Mouse (Mus musculus) neural tube, embryonic 14.5 days (tissue): ENCODE measurements around the gene Mrps18a. TPM values are rescaled to one million over a fixed set of nuclear protein-coding genes. Genes with fewer than 3 reads are reported as not detected.

Experiments
- ATAC-seq: fragments of 200-750 bp; cut with Nextera tagmentation; 2 replicates; pipeline ENCODE4 v1.8.0; 2017; ENCODE audit warnings: low read depth, mild to moderate bottlenecking, moderate TSS enrichment, moderate library complexity
- H3K27ac ChIP-seq: fragments of 300-500 bp; sonication (generic); 2 replicates; pipeline ENCODE4 v1.5.1; 2014; ENCODE audit warnings: low read depth, mild to moderate bottlenecking, control low read depth, low read length, moderate library complexity, mixed read lengths
- H3K27me3 ChIP-seq: fragments of 300-500 bp; sonication (generic); 2 replicates; pipeline ENCODE4 v1.6.1; 2014; ENCODE audit warnings: low read length; ENCODE audit not compliant: control insufficient read depth, insufficient read depth
- H3K36me3 ChIP-seq: fragments of 300-500 bp; sonication (generic); 2 replicates; pipeline ENCODE4 v1.6.1; 2014; ENCODE audit warnings: low read length, mixed read lengths; ENCODE audit not compliant: control insufficient read depth, insufficient read depth
- H3K4me1 ChIP-seq: fragments of 300-500 bp; sonication (generic); 2 replicates; pipeline ENCODE4 v1.6.1; 2014; ENCODE audit warnings: low read length; ENCODE audit not compliant: control insufficient read depth, insufficient read depth
- H3K4me2 ChIP-seq: fragments of 300-500 bp; sonication (generic); 2 replicates; pipeline ENCODE4 v1.6.1; 2014; ENCODE audit warnings: mild to moderate bottlenecking, low read depth, low read length, control low read depth
- H3K4me3 ChIP-seq: fragments of 300-500 bp; sonication (generic); 2 replicates; pipeline ENCODE4 v1.5.1; 2014; ENCODE audit warnings: low read depth, low read length, control low read depth, mixed read lengths
- H3K9ac ChIP-seq: fragments of 300-500 bp; sonication (generic); replicated peaks from 2 replicates; pipeline ENCODE4 v1.6.1; 2014; ENCODE audit warnings: low read depth, mild to moderate bottlenecking, control low read depth, low read length, mixed read lengths
- H3K9me3 ChIP-seq: fragments of 300-500 bp; sonication (generic); 2 replicates; pipeline ENCODE4 v1.6.1; 2016; ENCODE audit warnings: low read length; ENCODE audit not compliant: control insufficient read depth
- WGBS: fragments of 180-500 bp; shearing (Covaris S2); extraction: QIAGEN DNeasy Blood & Tissue Kit; methylation state at CpG from one replicate; pipeline ENCODE4 v1.1.7; 2014; 5-methylcytosine and 5-hydroxymethylcytosine counted together
- polyA plus RNA-seq: library from polyadenylated mRNA; unstranded; fragments of >200 nt; fragmentation: Nextera tagmentation; extraction: Ambion mirVana; gene quantifications from 2 replicates; pipeline ENCODE4 v1.2.1, GENCODE M21; 2014

The Mrps18a gene
- polyA plus RNA-seq, 1 experiment from 2014 or later, result 152 TPM

DNA sequence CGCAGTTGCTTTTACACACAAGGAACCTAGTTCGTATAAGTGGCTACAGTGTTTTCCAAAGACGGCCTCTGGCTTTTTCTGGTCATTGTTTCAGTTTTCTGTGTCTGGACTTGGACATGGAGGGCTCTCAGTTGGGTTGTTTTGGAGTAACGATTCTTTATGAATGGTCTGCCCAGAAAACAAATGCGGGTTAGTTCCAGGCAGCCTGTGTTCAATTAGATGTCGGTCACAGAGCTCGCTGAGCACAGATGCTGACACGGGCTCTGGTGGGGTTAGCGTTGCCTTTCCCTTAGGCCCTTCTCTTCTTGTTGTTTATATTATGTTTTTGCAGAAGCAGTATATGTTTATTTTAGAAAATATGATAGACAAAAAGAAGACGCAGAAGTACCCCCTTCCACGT, 5.4 kb downstream of the Mrps18a start:
- peaks cover 19% of the 10 kb centered on the region; the same call in 1 of the 2 replicates for H3K36me3 ChIP-seq
- WGBS, result 88% methylated on average over 11 of the region's 11 CpGs
- no peak overlapping the region for H3K9ac ChIP-seq
- H3K27me3 ChIP-seq, result no peaks in the 10 kb centered on the region
- no peak overlapping the region for H3K4me2 ChIP-seq
- H3K4me3 ChIP-seq, result no peak overlapping the region
- no peak overlapping the region for H3K27ac ChIP-seq
- ATAC-seq, result no peak
- peaks cover 6% of the 10 kb centered on the region for H3K4me1 ChIP-seq
- H3K9me3 ChIP-seq, result no peaks in the 10 kb centered on the region

DNA sequence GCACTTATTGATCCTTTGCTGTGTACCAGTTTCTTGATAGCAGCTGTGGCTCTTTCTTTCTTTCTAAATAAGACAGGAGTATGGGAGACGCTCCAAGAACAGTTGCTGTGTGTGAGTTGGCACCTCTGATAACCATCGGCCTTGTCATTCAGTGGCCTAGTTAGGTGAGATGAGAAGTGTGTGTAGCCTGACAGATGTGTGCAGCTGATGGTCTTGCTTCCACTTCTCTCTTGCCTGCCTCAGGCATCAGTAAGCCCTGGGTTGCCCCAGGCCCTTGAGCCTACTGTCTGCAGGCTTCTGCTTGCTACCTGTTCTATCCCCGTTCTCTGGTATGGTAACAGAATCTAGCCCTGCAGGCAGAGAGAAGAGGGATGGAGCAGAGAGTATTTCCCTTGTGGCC, 6.1 kb downstream of the Mrps18a start:
- H3K4me1 ChIP-seq, result no peaks in the 10 kb centered on the region
- no peak overlapping the region for H3K27ac ChIP-seq
- no peaks in the 10 kb centered on the region for H3K27me3 ChIP-seq
- WGBS, result 93% methylated on average over 3 of the region's 3 CpGs
- no peaks in the 10 kb centered on the region for H3K9me3 ChIP-seq
- no peak overlapping the region for H3K9ac ChIP-seq
- no peak for ATAC-seq
- no peak overlapping the region for H3K4me2 ChIP-seq
- peaks cover 19% of the 10 kb centered on the region; the same call in 1 of the 2 replicates for H3K36me3 ChIP-seq
- H3K4me3 ChIP-seq, result no peak overlapping the region

DNA sequence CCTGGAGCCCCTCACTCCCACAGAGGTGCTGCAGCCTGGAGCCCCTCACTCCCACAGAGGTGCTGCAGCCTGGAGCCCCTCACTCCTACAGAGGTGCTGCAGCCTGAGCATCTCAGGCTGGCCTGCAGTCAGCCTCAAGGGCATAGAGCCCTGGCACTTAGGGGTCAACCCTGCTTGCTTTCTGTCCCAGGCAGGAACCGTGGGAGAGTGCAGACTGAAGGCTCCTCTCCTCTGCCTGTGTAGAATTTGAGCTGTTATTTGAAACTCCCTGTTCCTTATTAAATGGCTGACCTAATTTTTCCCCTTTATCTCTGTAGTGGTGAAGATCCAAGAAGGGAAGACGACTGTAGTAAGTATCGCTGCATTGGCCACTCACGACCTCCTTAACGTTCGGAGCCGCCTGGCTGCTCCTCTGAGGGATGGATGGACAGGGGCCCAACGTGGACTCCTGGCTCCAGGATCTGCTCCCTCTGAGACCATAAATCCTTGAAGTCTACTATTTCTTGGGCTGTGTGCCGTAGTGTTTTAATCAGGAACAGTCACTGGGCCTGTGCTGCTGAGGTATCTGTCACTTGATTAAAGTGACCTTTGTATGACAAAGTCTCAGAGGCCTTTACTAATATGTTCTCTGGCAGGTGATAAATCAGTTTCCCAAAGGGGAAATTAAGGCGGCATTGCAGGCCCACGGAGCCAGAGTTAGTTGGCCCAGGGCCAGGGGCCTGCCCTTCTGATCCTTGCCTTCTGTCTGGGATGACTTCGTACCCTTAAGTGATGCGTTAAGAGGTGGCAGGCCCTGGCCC, 7.0 kb downstream of the Mrps18a start:
- WGBS, result 60% methylated on average over 13 of the region's 13 CpGs
- Histone ChIP-seq H3K4me3 (no peak overlapping the region), H3K9me3 (no peaks in the 10 kb centered on the region), H3K36me3 (peaks cover 19% of the 10 kb centered on the region; the same call in 1 of the 2 replicates), H3K4me1 (no peaks in the 10 kb centered on the region), H3K4me2 (no peak overlapping the region), H3K27ac (no peak overlapping the region), H3K9ac (no peak overlapping the region), H3K27me3 (no peaks in the 10 kb centered on the region)
- ATAC-seq, result no peak

- no peak overlapping the region for H3K4me2 ChIP-seq
- H3K4me1 ChIP-seq, result no peaks in the 10 kb centered on the region
- 65% methylated on average over 4 of the region's 4 CpGs for WGBS
- no peaks in the 10 kb centered on the region for H3K9me3 ChIP-seq
- no peak overlapping the region for H3K9ac ChIP-seq
- no peak for ATAC-seq
- peaks cover 23% of the 10 kb centered on the region; the same call in 1 of the 2 replicates for H3K36me3 ChIP-seq
- H3K27ac ChIP-seq, result no peak overlapping the region
- H3K27me3 ChIP-seq, result no peaks in the 10 kb centered on the region
- H3K4me3 ChIP-seq, result no peak overlapping the region
Observed at GRCm38 (mm10) chr17:46118423-46118850, 7.7 kb downstream of the Mrps18a start.

DNA sequence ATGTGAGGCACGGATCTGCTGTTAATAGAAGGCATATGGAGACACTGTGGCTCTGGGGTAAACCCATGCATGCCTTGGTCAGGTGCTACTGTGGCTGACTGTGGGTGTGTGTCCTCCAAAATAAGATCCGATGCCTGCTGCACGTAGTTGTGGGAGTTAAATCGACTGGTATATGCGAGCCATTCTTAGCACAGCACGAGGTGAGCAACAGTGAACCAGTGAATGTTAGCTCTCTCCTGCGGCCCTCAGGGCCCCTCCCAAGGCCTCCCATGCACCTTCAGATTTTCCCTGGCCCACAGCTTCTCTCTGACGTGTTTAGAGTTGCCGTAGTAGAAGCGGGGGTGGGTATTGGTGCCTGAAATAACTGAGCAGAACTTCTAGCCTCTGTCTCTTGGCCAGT, 8.9 kb downstream of the Mrps18a start:
- Histone ChIP-seq H3K4me1 (no peaks in the 10 kb centered on the region), H3K4me2 (no peak overlapping the region), H3K27ac (no peak overlapping the region), H3K36me3 (peaks cover 35% of the 10 kb centered on the region), H3K9ac (no peak overlapping the region), H3K4me3 (no peak overlapping the region), H3K9me3 (no peaks in the 10 kb centered on the region), H3K27me3 (no peaks in the 10 kb centered on the region)
- 92% methylated on average over 10 of the region's 10 CpGs for WGBS
- no peak for ATAC-seq

DNA sequence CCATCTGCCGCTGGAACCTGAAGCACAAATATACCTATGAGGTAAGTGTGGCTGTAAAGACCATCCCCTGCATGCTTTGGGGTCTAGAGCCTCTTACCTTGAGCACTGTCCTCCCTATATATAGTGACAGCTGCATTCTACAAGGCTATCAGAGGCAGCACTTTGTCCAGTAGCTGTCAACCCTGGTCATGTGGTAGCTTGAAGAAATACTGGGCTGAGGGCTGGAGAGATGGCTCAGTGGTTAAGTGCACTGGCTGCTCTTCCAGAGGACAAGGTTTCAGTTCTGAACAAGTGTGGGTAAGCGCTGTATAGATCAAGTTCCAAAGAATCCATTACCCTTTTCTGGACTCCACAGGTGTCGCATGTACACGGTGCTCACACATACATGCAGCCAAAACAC, 12.0 kb downstream of the Mrps18a start:
- Histone ChIP-seq H3K4me2 (no peak overlapping the region), H3K36me3 (peaks cover 61% of the 10 kb centered on the region), H3K9ac (no peak overlapping the region), H3K4me3 (no peak overlapping the region), H3K27ac (no peak overlapping the region), H3K4me1 (no peaks in the 10 kb centered on the region), H3K27me3 (no peaks in the 10 kb centered on the region), H3K9me3 (no peaks in the 10 kb centered on the region)
- ATAC-seq, result no peak
- 97% methylated on average over 4 of the region's 4 CpGs for WGBS

GRCm38 (mm10) chr17:46123285-46123684, 12.5 kb downstream of the Mrps18a start:
- Histone ChIP-seq H3K4me1 (no peaks in the 10 kb centered on the region), H3K9ac (no peak overlapping the region), H3K27ac (no peak overlapping the region), H3K4me3 (no peak overlapping the region), H3K9me3 (no peaks in the 10 kb centered on the region), H3K4me2 (no peak overlapping the region), H3K27me3 (no peaks in the 10 kb centered on the region), H3K36me3 (peaks cover 61% of the 10 kb centered on the region)
- no peak for ATAC-seq
- 91% methylated on average over 4 of the region's 4 CpGs for WGBS

- WGBS, result 93% methylated on average over 12 of the region's 12 CpGs
Observed at GRCm38 (mm10) chr17:46123953-46124700, 13.3 kb downstream of the Mrps18a start.

DNA sequence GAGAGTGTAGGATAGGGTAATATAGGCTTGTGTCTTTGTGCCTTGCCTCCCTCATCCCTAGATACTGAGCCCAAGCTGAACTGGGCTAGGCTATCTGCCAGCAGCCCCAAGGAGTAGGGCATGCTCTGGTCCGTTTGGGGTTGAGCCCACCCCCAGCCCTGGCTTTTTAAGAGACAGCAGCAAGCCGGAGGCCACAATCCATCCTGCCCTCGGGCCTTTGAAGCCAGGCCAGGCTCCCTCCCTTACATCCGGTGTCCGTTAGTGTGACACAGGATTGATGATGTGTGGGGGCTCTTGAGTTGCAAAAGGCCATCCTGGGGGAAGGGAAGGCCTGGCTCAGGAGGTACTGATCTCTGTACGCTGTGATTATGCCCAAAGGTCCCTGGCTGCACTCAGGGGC, 15.8 kb downstream of the Mrps18a start:
- no peaks in the 10 kb centered on the region for H3K27me3 ChIP-seq
- no peaks in the 10 kb centered on the region for H3K9me3 ChIP-seq
- ATAC-seq, result no peak
- H3K36me3 ChIP-seq, result peaks cover 61% of the 10 kb centered on the region
- H3K4me2 ChIP-seq, result no peak overlapping the region
- H3K9ac ChIP-seq, result no peak overlapping the region
- no peak overlapping the region for H3K4me3 ChIP-seq
- no peaks in the 10 kb centered on the region for H3K4me1 ChIP-seq
- 81% methylated on average over 6 of the region's 6 CpGs for WGBS
- no peak overlapping the region for H3K27ac ChIP-seq

More at GRCm38 (mm10) chr17:46123953-46124700, 13.3 kb downstream of the Mrps18a start:
- Histone ChIP-seq H3K9me3 (no peaks in the 10 kb centered on the region), H3K4me1 (no peaks in the 10 kb centered on the region), H3K4me2 (no peak overlapping the region), H3K9ac (no peak overlapping the region), H3K4me3 (no peak overlapping the region), H3K27ac (no peak overlapping the region), H3K27me3 (no peaks in the 10 kb centered on the region), H3K36me3 (peaks cover 64% of the 10 kb centered on the region)
- ATAC-seq, result no peak
